Mouse (Mus musculus): Measurements from ENCODE around the gene Jun.

- TF ChIP-seq POLR2A (IDR thresholded peaks at IDR 0.05; ENCODE audit: borderline replicate concordance, extremely low read depth, insufficient read depth, insufficient read length, poor library complexity, severe bottlenecking) = no peak
- no peak for TF ChIP-seq CTCF (IDR thresholded peaks at IDR 0.05; ENCODE audit: borderline replicate concordance, extremely low read depth, insufficient read depth, insufficient read length)
Measured at GRCm38 (mm10) chr4:95089968-95090367, 37.9 kb upstream of the Jun start.
